Mouse (Mus musculus) gonadal fat pad, adult 2 months (tissue): ENCODE measurements at regions not wholly inside any gene's neighbourhood (a gene's known extent, or its start where the extent isn't known, plus 50 kb on each side); places are given as distances from the start of the nearest gene placed in this dataset.

Experiments
- DNase-seq: peaks from one replicate; pipeline ENCODE4 v3.0.0-alpha.2; 2012; ENCODE audit warnings: low read depth

GRCm38 (mm10) chr12:25299603-25300471, 202.9 kb upstream of the Id2 start:
- no peak for DNase-seq

- no peak for DNase-seq
These were observed 201.8 kb upstream of the Id2 start for GRCm38 (mm10) chr12:25298766-25299165.

- DNase-seq = no peak
These were observed 201.0 kb upstream of the Id2 start for GRCm38 (mm10) chr12:25297960-25298359.

- no peak for DNase-seq
These were observed 199.7 kb upstream of the Id2 start for GRCm38 (mm10) chr12:25296648-25297047.

- DNase-seq = no peak
These were observed 197.5 kb upstream of the Id2 start for GRCm38 (mm10) chr12:25294179-25295025.

- no peak for DNase-seq
These were observed 196.7 kb upstream of the Id2 start for GRCm38 (mm10) chr12:25293470-25294178.

- DNase-seq = no peak
These were observed 192.4 kb upstream of the Id2 start for GRCm38 (mm10) chr12:25289381-25289780.

GRCm38 (mm10) chr12:25283808-25284207, 186.9 kb upstream of the Id2 start:
- no peak for DNase-seq

GRCm38 (mm10) chr12:25281438-25281837, 184.5 kb upstream of the Id2 start:
- DNase-seq = no peak

- no peak for DNase-seq
These were observed 176.8 kb upstream of the Id2 start for GRCm38 (mm10) chr12:25273631-25274305.

- no peak for DNase-seq
These were observed 175.8 kb upstream of the Id2 start for GRCm38 (mm10) chr12:25272752-25273125.

GRCm38 (mm10) chr12:25272114-25272751, 175.3 kb upstream of the Id2 start:
- no peak for DNase-seq

- DNase-seq = no peak
These were observed 172.9 kb upstream of the Id2 start for GRCm38 (mm10) chr12:25269878-25270277.

- no peak for DNase-seq
These were observed 172.2 kb upstream of the Id2 start for GRCm38 (mm10) chr12:25268871-25269850.

- DNase-seq = no peak
These were observed 171.4 kb upstream of the Id2 start for GRCm38 (mm10) chr12:25268323-25268722.

GRCm38 (mm10) chr12:25267572-25268115, 170.7 kb upstream of the Id2 start:
- DNase-seq = no peak

GRCm38 (mm10) chr12:25266701-25267571, 170.0 kb upstream of the Id2 start:
- DNase-seq = no peak
